Mouse (Mus musculus) monocyte, adult 5-6 weeks (primary cell): Measurements from ENCODE around the gene Ndufs7. TPM values are rescaled to one million over a fixed set of nuclear protein-coding genes. Genes with fewer than 3 reads are reported as not detected.
A peak's percentile ranks its signal among the peaks of the same experiment; 100 is the strongest.
"Not testable (repeated sequence)": the region's sequence is repeated elsewhere in the genome, so short reads cannot be mapped to it uniquely, and the experiment has no call there.

ENCODE experiments used
- ATAC-seq: fragments of 153-309, 156-312 bp; replicated peaks from 2 replicates; pipeline ENCODE4 v1.8.0; 2017; ENCODE audit warnings: mild to moderate bottlenecking; ENCODE audit not compliant: low TSS enrichment, insufficient number of reproducible peaks, severe bottlenecking, poor library complexity, low FRiP score
- total RNA-seq: library from RNA; stranded (forward); fragments of 200-1000, 200-491, 200-594 nt; gene quantifications from 3 replicates; pipeline ENCODE4 v1.2.3, GENCODE M21; 2017

Ndufs7 gene
- total RNA-seq, 1 experiment from 2014 or later = 61.4 TPM

- ATAC-seq = no peak
Observed at GRCm38 (mm10) chr10:80237020-80237419, 11.9 kb upstream of the Ndufs7 start.

DNA sequence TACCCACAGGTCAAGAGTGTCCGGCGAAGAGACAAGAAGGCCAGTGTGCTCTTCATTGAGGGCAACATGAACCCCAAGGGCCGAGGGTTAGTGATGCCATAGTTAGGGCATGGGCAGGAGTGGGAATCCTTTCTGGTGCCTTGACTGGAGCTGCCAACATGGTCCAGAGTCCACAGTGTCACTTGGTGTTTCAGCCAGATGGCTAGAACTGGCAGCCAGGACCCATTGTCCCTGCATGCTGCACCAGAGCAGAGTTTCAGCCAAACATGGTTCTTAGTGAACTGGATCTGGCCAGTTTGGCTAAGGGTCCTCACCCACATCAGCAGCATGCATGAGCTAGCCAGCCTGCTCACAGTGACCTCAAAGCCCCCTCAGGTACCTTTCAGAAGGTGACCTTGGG, 10.6 kb upstream of the Ndufs7 start:
- no peak for ATAC-seq

DNA sequence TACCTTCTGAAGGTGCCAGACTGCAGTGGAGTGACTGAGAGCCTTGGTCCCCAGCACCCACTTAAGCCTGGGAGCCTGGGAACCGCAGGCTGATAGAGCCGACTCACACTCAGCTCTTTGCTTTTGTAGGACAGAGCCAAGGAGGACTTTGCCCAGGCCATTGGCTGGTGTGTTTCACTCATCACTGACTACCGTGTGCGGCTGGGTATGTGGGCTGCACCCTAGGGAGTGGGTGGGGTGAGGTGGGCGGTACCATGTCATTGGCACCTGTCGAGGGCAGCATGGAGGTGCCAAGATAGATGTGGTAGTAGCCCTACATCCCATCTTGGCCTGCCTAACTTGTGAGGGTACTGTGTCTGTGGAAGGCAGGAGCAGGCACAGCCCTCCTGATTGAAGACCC, 9.1 kb upstream of the Ndufs7 start:
- ATAC-seq = no peak

GRCm38 (mm10) chr10:80242088-80242487, 6.8 kb upstream of the Ndufs7 start:
- no peak for ATAC-seq

DNA sequence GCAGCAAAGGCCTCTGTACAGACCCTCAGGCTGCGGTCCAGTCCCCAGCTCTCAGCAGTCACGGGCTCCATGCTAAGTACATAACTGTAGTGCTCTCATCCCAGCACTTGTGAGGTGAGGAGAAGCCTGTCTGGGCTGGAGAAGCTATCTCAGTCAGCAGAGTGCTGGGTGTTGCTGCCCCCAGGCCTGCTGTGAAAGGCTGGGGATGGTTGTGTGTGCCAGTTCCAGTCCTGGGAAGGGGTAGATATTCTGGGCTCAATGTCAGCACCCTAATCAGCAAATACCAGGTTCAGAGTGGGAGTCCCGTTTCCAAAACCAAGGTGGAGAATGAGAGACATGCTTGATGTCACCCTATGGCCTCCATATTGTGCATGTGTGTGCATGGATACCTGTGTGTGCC, 6.3 kb upstream of the Ndufs7 start:
- no peak for ATAC-seq

- 0 out of 2 replicates have a peak, but pooled peaks have one; percentile 23 for ATAC-seq
Observed at GRCm38 (mm10) chr10:80244791-80245399, 4.0 kb upstream of the Ndufs7 start.

DNA sequence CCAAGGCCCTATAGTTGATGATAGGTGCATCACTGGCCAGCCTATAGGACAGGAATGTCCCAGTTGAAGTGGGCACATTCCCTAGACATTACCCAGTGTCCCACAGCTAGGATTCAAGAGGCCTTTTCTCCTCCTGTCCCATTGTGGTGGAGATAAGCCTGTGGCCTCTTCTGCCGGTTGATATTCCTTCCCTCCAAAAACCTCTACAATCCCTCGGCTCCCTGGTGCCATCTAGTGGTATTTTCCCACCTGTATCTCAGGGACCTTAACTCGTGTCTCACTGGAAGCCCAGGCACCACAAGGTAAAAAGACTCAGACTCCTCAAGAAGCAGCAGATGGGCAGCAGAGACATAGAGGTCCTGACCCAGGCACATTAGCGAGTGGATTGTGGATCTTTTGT, 3.3 kb upstream of the Ndufs7 start:
- ATAC-seq = peak; percentile 25; the same call in 1 of the 2 replicates

DNA sequence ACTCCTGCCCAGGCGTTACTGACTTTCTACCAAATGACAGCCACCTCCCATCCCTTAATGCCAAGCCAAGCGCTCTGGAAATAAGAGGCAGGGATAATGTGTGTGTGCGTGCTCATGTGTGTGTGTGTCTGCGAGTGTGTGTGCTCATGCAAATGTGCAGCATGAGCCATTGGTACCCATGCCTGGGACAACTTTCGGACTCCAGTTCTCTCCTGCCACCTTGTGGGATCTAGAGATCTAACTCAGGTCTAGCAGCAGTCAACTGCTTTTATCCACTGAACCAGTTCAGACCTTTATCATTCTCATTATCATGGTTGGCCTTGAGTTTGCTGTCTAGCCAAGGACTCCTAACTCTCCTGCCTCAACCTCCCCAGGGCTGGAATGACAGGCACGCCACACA, 1.1 kb upstream of the Ndufs7 start:
- ATAC-seq = no peak

DNA sequence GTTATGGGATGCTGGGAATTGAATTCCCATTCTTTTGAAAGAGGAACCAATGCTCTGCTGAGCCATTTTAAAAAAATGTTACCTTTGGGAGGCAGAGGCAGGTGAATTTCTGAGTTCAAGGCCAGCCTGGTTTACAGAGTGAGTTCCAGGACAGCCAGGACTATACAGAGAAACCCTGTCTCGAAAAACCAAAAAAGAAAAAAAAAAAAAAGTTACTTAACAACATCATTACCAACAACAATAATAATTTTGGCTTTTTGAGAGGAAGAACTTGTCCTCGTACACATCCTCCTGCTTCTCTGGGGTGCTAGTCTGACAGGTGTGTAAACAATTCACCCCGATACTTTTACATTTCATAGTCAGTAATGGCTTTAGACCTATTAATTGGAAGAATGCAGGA, 484 bp upstream of the Ndufs7 start:
- not testable (repeated sequence) for ATAC-seq

DNA sequence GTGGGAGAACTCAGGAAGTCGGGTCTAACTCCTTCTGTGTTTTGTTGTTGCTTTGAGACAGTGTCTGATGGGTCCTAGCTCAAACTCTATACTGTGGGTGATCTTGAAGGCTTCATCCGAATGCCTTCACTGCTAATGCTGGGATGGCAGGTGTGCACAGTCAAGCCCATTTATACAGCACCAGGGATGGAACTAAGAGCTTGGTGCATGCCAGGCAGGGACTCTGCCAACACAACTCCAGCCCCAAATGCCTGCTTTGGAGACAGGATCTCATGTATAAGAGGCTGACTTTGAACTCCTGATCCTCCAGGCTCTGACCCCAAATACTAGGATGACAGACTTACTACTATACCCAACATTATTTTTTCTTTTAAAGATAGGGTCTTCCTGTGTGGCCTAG, 1.1 kb downstream of the Ndufs7 start:
- no peak for ATAC-seq

- ATAC-seq = no peak
Observed at GRCm38 (mm10) chr10:80250573-80250972, 1.7 kb downstream of the Ndufs7 start.

DNA sequence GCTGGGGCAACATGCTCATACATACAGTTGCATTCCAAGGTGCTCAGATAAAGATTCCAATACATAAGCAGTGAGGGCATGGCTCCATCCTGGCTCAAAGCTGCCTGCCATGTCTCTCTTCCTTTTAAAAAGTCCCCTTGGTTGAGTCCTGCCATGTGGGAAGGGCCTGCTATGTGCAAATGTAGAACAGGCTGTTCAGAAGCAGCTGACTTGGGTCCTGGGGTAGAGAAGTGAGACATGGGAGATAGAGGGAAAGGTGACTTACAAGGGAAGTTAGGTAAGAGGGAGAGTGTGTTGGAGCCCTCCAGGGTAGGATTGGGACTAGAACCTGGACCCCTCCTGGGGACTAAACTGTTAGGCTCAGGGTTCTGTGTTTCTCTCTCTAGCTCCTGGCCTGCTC, 3.1 kb downstream of the Ndufs7 start:
- no peak for ATAC-seq

GRCm38 (mm10) chr10:80252493-80253274, 3.8 kb downstream of the Ndufs7 start:
- ATAC-seq = no peak

DNA sequence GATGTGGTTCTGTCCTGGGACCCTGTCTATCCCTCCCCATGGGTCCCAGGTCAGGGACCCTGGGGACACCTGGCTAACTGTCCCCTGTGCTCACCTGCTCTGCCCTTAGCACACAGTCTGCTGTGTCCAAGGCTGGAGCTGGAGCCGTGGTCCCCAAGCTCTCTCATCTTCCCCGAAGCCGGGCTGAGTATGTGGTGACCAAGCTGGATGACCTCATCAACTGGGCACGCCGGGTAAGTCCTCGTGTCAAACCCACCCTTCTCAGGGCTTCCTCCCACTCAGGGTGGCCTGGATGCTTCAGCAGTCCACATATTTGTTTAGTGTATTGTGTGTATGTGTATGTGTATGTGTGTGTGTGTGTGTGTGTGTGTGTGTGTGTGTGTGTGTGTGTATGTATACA, 4.6 kb downstream of the Ndufs7 start:
- ATAC-seq = no peak

- ATAC-seq = no peak
Observed at GRCm38 (mm10) chr10:80254331-80255297, 5.7 kb downstream of the Ndufs7 start.

DNA sequence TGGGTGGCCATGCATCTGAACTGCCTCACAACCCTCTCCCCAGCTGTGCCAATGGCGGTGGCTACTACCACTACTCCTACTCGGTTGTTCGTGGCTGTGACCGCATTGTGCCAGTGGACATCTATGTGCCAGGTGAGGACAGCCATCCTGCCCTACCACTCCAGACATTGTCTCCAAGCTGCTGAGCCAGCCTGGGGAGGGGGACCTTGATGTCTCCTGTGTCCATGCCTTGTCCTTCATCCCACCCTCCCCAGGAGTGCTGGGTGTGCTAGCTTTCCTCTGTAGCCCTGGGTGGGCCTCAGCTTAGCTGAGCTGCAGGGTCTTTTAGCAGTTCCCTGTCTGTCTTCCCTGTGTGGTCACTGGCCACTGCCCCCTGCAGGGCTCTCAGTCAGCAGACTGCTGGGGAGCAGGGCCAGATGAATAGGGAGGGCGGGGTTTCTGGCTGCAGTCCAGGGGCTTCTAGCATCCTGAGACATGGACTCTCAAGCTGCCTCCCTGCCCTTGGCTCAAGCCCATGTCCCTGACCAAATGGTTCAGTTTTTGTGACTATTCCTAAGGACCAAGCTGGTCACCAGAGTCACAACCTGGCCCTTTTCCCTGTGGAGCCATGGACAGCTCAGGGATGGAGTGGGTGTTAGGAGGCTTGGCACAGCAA, 7.1 kb downstream of the Ndufs7 start:
- no peak for ATAC-seq

DNA sequence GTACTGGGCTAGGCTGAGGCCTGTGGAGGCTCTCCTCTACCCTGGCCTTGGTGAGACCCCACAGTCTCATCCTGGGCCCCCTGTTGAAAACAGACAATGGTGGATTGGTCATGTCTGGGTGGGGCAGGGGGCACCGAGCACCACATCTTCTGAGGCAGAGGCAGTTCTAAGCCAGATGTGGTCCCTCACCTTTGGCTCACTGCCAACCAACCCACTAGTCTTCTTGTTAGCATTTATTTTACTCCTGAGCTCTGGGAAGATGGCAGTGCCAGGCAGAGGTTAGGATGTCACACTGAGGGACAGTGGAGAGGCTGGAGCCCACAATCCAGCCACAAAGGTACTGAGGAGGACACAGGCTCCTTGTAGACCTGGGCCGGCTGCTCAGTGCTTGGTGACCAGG, 9.0 kb downstream of the Ndufs7 start:
- no peak for ATAC-seq

GRCm38 (mm10) chr10:80258752-80259462, 10.0 kb downstream of the Ndufs7 start:
- ATAC-seq = no peak
